Mouse (Mus musculus) heart, postnatal 0 days (tissue): ENCODE results near the gene Col18a1. TPM values are rescaled to one million over a fixed set of nuclear protein-coding genes. Genes with fewer than 3 reads are reported as not detected.
A peak's percentile ranks its signal among the peaks of the same experiment; 100 is the strongest.

Experiments
- ATAC-seq: fragments of 200-750 bp; cut with Nextera tagmentation; 2 replicates; pipeline ENCODE4 v1.8.0; 2017; ENCODE audit warnings: low read depth, moderate number of reproducible peaks, moderate library complexity; ENCODE audit not compliant: insufficient read depth
- DNase-seq: peaks from one replicate; pipeline ENCODE4 v3.0.0-alpha.2; 2016; ENCODE audit warnings: low spot score
- H3K27ac ChIP-seq: fragments of 300-500 bp; sonication (generic); 2 replicates; pipeline ENCODE4 v1.5.1; 2014; ENCODE audit warnings: low read depth, mild to moderate bottlenecking
- H3K27me3 ChIP-seq: fragments of 300-500 bp; sonication (generic); 2 replicates; pipeline ENCODE4 v1.6.1; 2014; ENCODE audit warnings: low read length, mixed read lengths; ENCODE audit not compliant: control insufficient read depth, insufficient read depth
- H3K36me3 ChIP-seq: fragments of 300-500 bp; sonication (generic); replicated peaks from 2 replicates; pipeline ENCODE4 v1.6.1; 2014; ENCODE audit warnings: low read length, mixed read lengths; ENCODE audit not compliant: control insufficient read depth, insufficient read depth
- H3K4me1 ChIP-seq: fragments of 300-500 bp; sonication (generic); 2 replicates; pipeline ENCODE4 v1.6.1; 2014; ENCODE audit warnings: antibody characterized with exemption; ENCODE audit not compliant: control insufficient read depth, insufficient read depth
- H3K4me2 ChIP-seq: fragments of 300-500 bp; sonication (generic); 2 replicates; pipeline ENCODE4 v1.6.1; 2014; ENCODE audit warnings: low read depth, mild to moderate bottlenecking, low read length, moderate library complexity
- H3K4me3 ChIP-seq: fragments of 300-500 bp; sonication (generic); 2 replicates; pipeline ENCODE4 v1.5.1; 2014; ENCODE audit warnings: low read depth, low read length
- H3K9ac ChIP-seq: fragments of 300-500 bp; sonication (generic); replicated peaks from 2 replicates; pipeline ENCODE4 v1.6.1; 2014; ENCODE audit warnings: low read depth, low read length, mixed read lengths
- H3K9me3 ChIP-seq: fragments of 300-500 bp; sonication (generic); replicated peaks from 2 replicates; pipeline ENCODE4 v1.6.1; 2016; ENCODE audit warnings: low read length; ENCODE audit not compliant: control insufficient read depth
- CTCF ChIP-seq: IDR thresholded peaks from 2 replicates; pipeline ENCODE4 v1.5.1; 2016; ENCODE audit warnings: antibody characterized with exemption, control low read depth, low read depth
- EP300 ChIP-seq: IDR thresholded peaks from 2 replicates; pipeline ENCODE4 v1.6.1; 2016; ENCODE audit warnings: antibody characterized with exemption, low read depth
- WGBS: fragments of 180-500 bp; shearing (Covaris S2); extraction: QIAGEN DNeasy Blood & Tissue Kit; methylation state at CpG from one replicate; pipeline ENCODE4 v1.1.7; 2014; 5-methylcytosine and 5-hydroxymethylcytosine counted together
- polyA plus RNA-seq: library from polyadenylated mRNA; unstranded; fragments of >200 nt; fragmentation: Nextera tagmentation; extraction: Ambion mirVana; gene quantifications from 2 replicates; pipeline ENCODE4 v1.2.1, GENCODE M21; 2015
- total RNA-seq: library from RNA; depleted of rRNA; stranded (reverse); fragments of >200 nt; gene quantifications from 2 replicates; pipeline ENCODE4 v1.2.3, GENCODE M21; 2014; ENCODE audit warnings: low replicate concordance

Gene Col18a1
- total and polyA plus RNA-seq, 2 experiments from 2014 or later, result 47.3 to 130 TPM

- Histone ChIP-seq H3K9me3 (no peaks in the 10 kb centered on the region), H3K4me1 (peaks cover 2% of the 10 kb centered on the region; the same call in 1 of the 2 replicates), H3K4me2 (no peak overlapping the region), H3K27ac (no peak overlapping the region), H3K36me3 (no peaks in the 10 kb centered on the region), H3K27me3 (no peaks in the 10 kb centered on the region), H3K9ac (no peak overlapping the region), H3K4me3 (no peak overlapping the region)
- DNase-seq, result no peak
- 58% methylated on average over 5 of the region's 5 CpGs for WGBS
- TF ChIP-seq EP300, result no peak
- TF ChIP-seq CTCF, result no peak
- no peak for ATAC-seq
These were observed 35.6 kb upstream of the Col18a1 start for GRCm38 (mm10) chr10:77201919-77202318.

- TF ChIP-seq EP300 (no peak), CTCF (no peak)
- H3K27ac ChIP-seq, result no peak overlapping the region
- no peak overlapping the region for H3K4me2 ChIP-seq
- H3K9ac ChIP-seq, result no peak overlapping the region
- no peak overlapping the region for H3K4me3 ChIP-seq
- H3K36me3 ChIP-seq, result no peaks in the 10 kb centered on the region
- WGBS, result 74% methylated on average over 9 of the region's 9 CpGs
- H3K4me1 ChIP-seq, result no peaks in the 10 kb centered on the region
- ATAC-seq (no peak), DNase-seq (no peak)
- no peaks in the 10 kb centered on the region for H3K9me3 ChIP-seq
- no peaks in the 10 kb centered on the region for H3K27me3 ChIP-seq
These were observed 33.9 kb upstream of the Col18a1 start for GRCm38 (mm10) chr10:77200295-77200694.

GRCm38 (mm10) chr10:77199229-77199628, 32.9 kb upstream of the Col18a1 start:
- no peaks in the 10 kb centered on the region for H3K9me3 ChIP-seq
- TF ChIP-seq CTCF (no peak), EP300 (no peak)
- no peak overlapping the region for H3K9ac ChIP-seq
- no peak overlapping the region for H3K4me3 ChIP-seq
- H3K27me3 ChIP-seq, result no peaks in the 10 kb centered on the region
- H3K4me1 ChIP-seq, result no peaks in the 10 kb centered on the region
- 0 out of 2 replicates have a peak, but pooled peaks have one; percentile 14 for ATAC-seq
- 53% methylated on average over 2 of the region's 2 CpGs for WGBS
- no peak overlapping the region for H3K27ac ChIP-seq
- H3K36me3 ChIP-seq, result no peaks in the 10 kb centered on the region
- H3K4me2 ChIP-seq, result no peak overlapping the region
- DNase-seq, result no peak

GRCm38 (mm10) chr10:77197469-77198209, 31.3 kb upstream of the Col18a1 start:
- Histone ChIP-seq H3K4me1 (no peaks in the 10 kb centered on the region), H3K9ac (no peak overlapping the region), H3K27me3 (no peaks in the 10 kb centered on the region), H3K9me3 (no peaks in the 10 kb centered on the region), H3K36me3 (no peaks in the 10 kb centered on the region), H3K4me3 (no peak overlapping the region), H3K27ac (no peak overlapping the region), H3K4me2 (no peak overlapping the region)
- WGBS, result 50% methylated on average over 9 of the region's 9 CpGs
- TF ChIP-seq CTCF (no peak), EP300 (no peak)
- ATAC-seq (no peak), DNase-seq (no peak)

- Histone ChIP-seq H3K4me3 (no peak overlapping the region), H3K4me2 (no peak overlapping the region), H3K9ac (no peak overlapping the region), H3K9me3 (no peaks in the 10 kb centered on the region), H3K27me3 (no peaks in the 10 kb centered on the region), H3K36me3 (no peaks in the 10 kb centered on the region), H3K27ac (no peak overlapping the region), H3K4me1 (no peaks in the 10 kb centered on the region)
- no peak for DNase-seq
- TF ChIP-seq EP300 (no peak), CTCF (no peak)
- no peak for ATAC-seq
- 85% methylated on average over 4 of the region's 4 CpGs for WGBS
These were observed 30.3 kb upstream of the Col18a1 start for GRCm38 (mm10) chr10:77196676-77197075.

- Histone ChIP-seq H3K9me3 (no peaks in the 10 kb centered on the region), H3K4me1 (no peaks in the 10 kb centered on the region), H3K36me3 (no peaks in the 10 kb centered on the region), H3K27ac (no peak overlapping the region), H3K4me3 (no peak overlapping the region), H3K9ac (no peak overlapping the region), H3K4me2 (no peak overlapping the region), H3K27me3 (no peaks in the 10 kb centered on the region)
- no peak for ATAC-seq
- no peak for TF ChIP-seq CTCF
- TF ChIP-seq EP300, result no peak
- DNase-seq, result no peak
- 88% methylated on average over 3 of the region's 3 CpGs for WGBS
These were observed 29.8 kb upstream of the Col18a1 start for GRCm38 (mm10) chr10:77196115-77196514.
